Mouse (Mus musculus): Measurements from ENCODE around the gene Gtf2i. TPM values are rescaled to one million over a fixed set of nuclear protein-coding genes. Genes with fewer than 3 reads are reported as not detected.

Gtf2i gene
- polyA plus RNA-seq (2012; rRNA removed), result 180 and 184 TPM in 2 replicates

DNA sequence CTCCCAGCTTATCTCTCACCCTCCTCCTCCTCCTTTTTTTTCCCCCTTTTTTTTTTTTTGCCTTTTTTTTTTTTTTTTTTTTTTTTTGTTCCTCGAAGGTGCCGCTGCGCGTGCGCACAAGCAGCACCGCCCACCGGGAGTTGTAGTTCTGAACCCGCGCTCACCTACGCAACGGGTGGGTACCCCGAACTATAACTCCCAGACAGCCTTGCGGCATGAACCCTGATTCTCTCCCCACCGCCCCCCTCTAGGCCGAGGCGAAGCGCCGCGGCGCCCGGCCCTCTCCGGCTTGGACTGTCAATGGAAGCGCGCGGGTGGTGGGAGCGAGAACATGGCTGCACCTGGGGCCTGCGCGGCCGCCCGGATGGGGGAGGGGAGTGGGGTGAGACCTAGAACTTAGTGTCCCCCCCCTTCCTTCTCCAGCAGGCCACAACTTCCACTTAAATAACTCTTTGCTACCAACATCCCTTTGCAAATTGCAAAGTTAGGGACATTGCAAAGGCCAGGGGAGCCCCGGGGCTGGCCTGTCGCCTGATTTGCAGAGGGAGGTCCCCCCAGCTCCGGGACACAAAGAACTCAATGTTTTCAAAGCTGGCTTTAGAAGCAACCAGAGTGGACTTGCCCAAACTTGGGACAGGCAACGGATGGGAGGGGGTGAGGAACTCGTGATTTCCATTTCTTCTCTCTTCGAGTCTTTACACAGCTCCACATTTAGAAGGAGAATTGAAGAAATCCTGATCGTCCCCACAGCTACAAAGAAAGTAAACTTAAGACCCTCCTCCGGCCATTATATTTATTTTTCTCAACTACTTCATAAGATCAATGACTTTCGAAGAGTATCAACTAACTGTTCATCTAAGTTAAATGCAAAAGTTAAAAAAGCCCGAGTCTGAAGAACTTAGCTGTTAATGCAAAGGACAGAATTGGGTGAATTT lies at the start of gene Gtf2i:
TSS of gene Gtf2i (minus strand) at position 73 of the 935 bp plus-strand sequence.

DNA sequence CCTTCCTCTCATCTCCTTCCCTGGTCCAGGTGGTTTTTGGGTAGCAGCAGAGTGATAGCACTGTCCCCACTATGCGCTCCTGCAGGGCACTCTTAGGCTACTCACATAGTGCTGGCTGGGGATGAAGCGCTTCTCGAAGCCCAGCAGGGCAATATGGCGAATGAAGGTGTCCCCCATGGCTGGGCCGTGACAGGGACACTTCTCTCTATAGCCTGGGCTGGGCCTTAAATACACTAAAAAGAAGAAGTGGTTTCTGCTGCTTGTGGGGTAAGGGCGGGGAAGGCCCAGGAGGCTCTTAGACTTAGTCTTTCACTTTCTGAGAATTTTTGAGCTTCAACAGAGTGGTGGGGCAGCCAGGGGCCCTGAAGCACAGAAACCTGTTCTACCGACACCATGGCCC lies 85.2 kb downstream of the Gtf2i start, which contains the start of gene Ncf1:
TSS of gene Ncf1 (minus strand) at position 235 of the 400 bp plus-strand sequence.

Other genes starting within 250 kb of the Gtf2i start
- gene Castor2, start 215.0 kb downstream of the Gtf2i start, polyA plus RNA-seq (2012; rRNA removed), result 21.6 and 22.0 TPM in 2 replicates
- gene Rcc1l, start 138.0 kb downstream of the Gtf2i start, polyA plus RNA-seq (2012; rRNA removed), result 17.7 and 20.2 TPM in 2 replicates
- gene Gtf2ird2, start 130.7 kb downstream of the Gtf2i start, polyA plus RNA-seq (2012; rRNA removed), result 19.7 and 20.3 TPM in 2 replicates
- gene Ncf1, start 85.1 kb downstream of the Gtf2i start, polyA plus RNA-seq (2012; rRNA removed), result 4.5 and 4.7 TPM in 2 replicates
- gene Gtf2ird1, start 142.0 kb upstream of the Gtf2i start, polyA plus RNA-seq (2012; rRNA removed), result 78.1 and 82.8 TPM in 2 replicates
- gene Clip2, start 237.7 kb upstream of the Gtf2i start, polyA plus RNA-seq (2012; rRNA removed), result 74.9 and 77.5 TPM in 2 replicates
- 0.05 and 0.07 TPM in 2 replicates for gene Syna, start 245.4 kb upstream of the Gtf2i start, polyA plus RNA-seq (2012; rRNA removed)